Mouse (Mus musculus) lung, adult 2 months (tissue): ENCODE data around the gene Tac4.

ENCODE experiments used
- CTCF ChIP-seq: fragments of 200-500 bp; IDR thresholded peaks from 2 replicates; pipeline ENCODE4 v1.5.1; 2011; ENCODE audit warnings: mild to moderate bottlenecking, low read length, control low read depth; ENCODE audit not compliant: insufficient read depth
- POLR2A ChIP-seq: fragments of 200-500 bp; IDR thresholded peaks from 2 replicates; pipeline ENCODE4 v1.6.1; 2011; ENCODE audit warnings: low read depth, mild to moderate bottlenecking, control low read depth, low read length, borderline replicate concordance; ENCODE audit errors: extremely low read depth

DNA sequence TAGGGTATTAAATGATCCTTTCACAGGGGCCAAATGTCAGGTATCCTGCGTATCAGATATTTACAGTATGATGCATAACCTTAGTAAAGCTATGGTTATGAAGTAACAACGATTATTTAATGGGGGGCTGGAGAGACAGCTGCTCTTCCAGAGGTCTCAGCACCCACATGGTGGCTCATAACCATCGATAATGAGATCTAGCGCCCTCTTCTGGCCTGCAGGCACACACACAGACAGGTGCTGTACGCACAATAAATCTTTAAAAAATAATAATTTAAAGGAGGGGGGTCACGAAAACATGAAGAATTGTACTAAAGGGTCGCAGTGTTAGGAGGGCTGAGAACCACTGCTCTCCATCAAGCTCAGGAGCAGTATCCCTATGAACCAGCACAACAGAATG is 44.3 kb downstream of the Tac4 start:
- TF ChIP-seq CTCF, result no peak
- no peak for TF ChIP-seq POLR2A
